ENCODE assay signal across 9 mouse cellular contexts in the genomic region with DNA sequence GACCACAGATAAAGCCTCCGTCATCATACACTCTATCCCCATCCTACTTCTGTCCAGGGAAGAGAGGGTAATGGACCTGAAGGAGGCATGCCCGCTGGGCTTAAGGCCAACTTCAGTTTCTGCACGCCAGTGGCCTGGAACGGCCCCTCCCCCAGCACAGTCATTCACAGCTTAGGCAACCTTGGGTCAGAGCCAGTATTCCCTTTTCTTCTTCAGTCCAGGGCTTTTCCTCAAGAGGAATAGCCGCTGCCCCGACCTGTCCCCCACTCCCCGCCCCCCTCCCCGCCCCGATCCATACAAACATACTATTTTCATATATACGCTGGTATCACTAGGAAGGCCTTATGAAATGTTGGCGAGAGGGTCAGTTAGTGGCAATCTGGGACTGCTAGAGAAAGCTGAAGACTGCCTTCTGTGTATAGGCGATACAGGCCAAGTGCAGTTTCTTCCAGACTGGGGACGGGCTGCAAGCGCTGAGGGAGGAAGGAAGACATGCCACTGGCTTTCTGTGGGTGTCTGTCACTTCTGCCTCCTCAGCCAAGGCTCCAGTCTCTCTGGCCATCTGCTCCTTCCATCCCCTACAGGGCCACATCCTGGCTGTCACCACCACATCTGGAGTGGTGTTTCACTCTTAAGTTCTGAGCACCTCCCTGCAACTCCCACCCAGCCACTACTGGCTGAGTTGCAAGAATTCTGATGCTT.
A peak's percentile ranks its signal among the peaks of the same experiment; 100 is the strongest.
DNase-seq lines count a peak whose midpoint lies in the region; ATAC-seq and TF ChIP-seq lines count a peak whose summit lies in the region.
"Had no signal": no experiment of that assay in that cellular context is flagged by ENCODE, and none has a peak within 500 bp of the region (broad histone marks: within the 10 kb centered on the region; RNA-seq: fewer than 3 reads in every experiment).

No protein-coding gene starts in this region.

- peaks cover 72% of the 10 kb centered on the region for H3K27me3 ChIP-seq in heart, embryonic 13.5 days (replicated peaks)
- H3K27me3 ChIP-seq in kidney, embryonic 15.5 days = no peaks in the 10 kb centered on the region
- H3K27me3 ChIP-seq in lung, postnatal 0 days (replicated peaks; ENCODE audit: insufficient read depth, low read length) = no peaks in the 10 kb centered on the region
- H3K27me3 ChIP-seq in stomach, embryonic 14.5 days (ENCODE audit: control insufficient read depth, insufficient read depth, low read length) = no peaks in the 10 kb centered on the region

- peak overlapping the region; percentile 2; the same call in 1 of the 2 replicates for H3K27ac ChIP-seq in heart, embryonic 13.5 days (replicated peaks)
- peak overlapping the region; percentile 69 for H3K27ac ChIP-seq in kidney, embryonic 15.5 days
- no peak overlapping the region for H3K27ac ChIP-seq in lung, postnatal 0 days (ENCODE audit: low read length)
- H3K27ac ChIP-seq in stomach, embryonic 14.5 days (ENCODE audit: low read length) = no peak overlapping the region
- H3K27ac ChIP-seq: limb, embryonic 12.5 days had no signal

- ATAC-seq in heart, embryonic 13.5 days (ENCODE audit: extremely low read depth, insufficient number of reproducible peaks, low FRiP score, low TSS enrichment) = no peak
- peak; percentile 69 for ATAC-seq in kidney, embryonic 15.5 days (replicated peaks; ENCODE audit: low FRiP score)
- peak; percentile 69 for ATAC-seq in lung, postnatal 0 days
- ATAC-seq in stomach, embryonic 14.5 days (ENCODE audit: insufficient number of reproducible peaks, insufficient read depth, low FRiP score, low read depth) = 0 out of 2 replicates have a peak, but pooled peaks have one; percentile 28

- no peaks in the 10 kb centered on the region for H3K36me3 ChIP-seq in heart, embryonic 13.5 days
- no peaks in the 10 kb centered on the region for H3K36me3 ChIP-seq in kidney, embryonic 15.5 days
- no peaks in the 10 kb centered on the region for H3K36me3 ChIP-seq in lung, postnatal 0 days (ENCODE audit: insufficient read depth, low read length)
- no peaks in the 10 kb centered on the region for H3K36me3 ChIP-seq in stomach, embryonic 14.5 days (ENCODE audit: control insufficient read depth, insufficient read depth, low read length)
- H3K36me3 ChIP-seq: limb, embryonic 12.5 days had no signal

- DNase-seq in embryo, embryonic 10 days (ENCODE audit: low spot score) = peak; percentile 10
- DNase-seq in embryo, embryonic 10.5 days (ENCODE audit: low spot score) = no peak
- peak; percentile 94 for DNase-seq in adrenal gland, postnatal 10 days
- peak; percentile 85 for DNase-seq in lung, postnatal 0 days (ENCODE audit: low spot score)
- no peak for DNase-seq in thymus, postnatal 10 days (ENCODE audit: low spot score in 2 of 2)

- TF ChIP-seq EP300 in lung, postnatal 0 days (IDR thresholded peaks at IDR 0.05) = no peak

- TF ChIP-seq CTCF in lung, postnatal 0 days (IDR thresholded peaks at IDR 0.05) = no peak

- no peaks in the 10 kb centered on the region for H3K9me3 ChIP-seq in heart, embryonic 13.5 days
- no peaks in the 10 kb centered on the region for H3K9me3 ChIP-seq in kidney, embryonic 15.5 days (replicated peaks)
- H3K9me3 ChIP-seq in lung, postnatal 0 days (ENCODE audit: low read length) = no peaks in the 10 kb centered on the region
- no peaks in the 10 kb centered on the region for H3K9me3 ChIP-seq in stomach, embryonic 14.5 days (ENCODE audit: control insufficient read depth, low read depth, low read length)
- H3K9me3 ChIP-seq: limb, embryonic 12.5 days had no signal

- H3K4me3 ChIP-seq in heart, embryonic 13.5 days = no peak overlapping the region
- H3K4me3 ChIP-seq in kidney, embryonic 15.5 days (replicated peaks) = no peak overlapping the region
- H3K4me3 ChIP-seq in lung, postnatal 0 days (ENCODE audit: low read depth, low read length) = no peak overlapping the region
- H3K4me3 ChIP-seq in stomach, embryonic 14.5 days (ENCODE audit: low read depth, low read length) = no peak overlapping the region
- H3K4me3 ChIP-seq: limb, embryonic 12.5 days had no signal

- 35% methylated on average over 14 of the region's 14 CpGs for WGBS in heart, embryonic 13.5 days
- WGBS in kidney, embryonic 15.5 days = 33% methylated on average over 14 of the region's 14 CpGs
- WGBS in lung, postnatal 0 days = 25% methylated on average over 14 of the region's 14 CpGs
- WGBS in stomach, embryonic 14.5 days = 58% methylated on average over 14 of the region's 14 CpGs

- H3K4me2 ChIP-seq in heart, embryonic 13.5 days = peak overlapping the region; percentile 41
- H3K4me2 ChIP-seq in kidney, embryonic 15.5 days = no peak overlapping the region
- 0 out of 2 replicates have a peak overlapping the region, but pooled peaks have one; percentile 8 for H3K4me2 ChIP-seq in lung, postnatal 0 days (replicated peaks; ENCODE audit: low read depth, low read length)
- no peak overlapping the region for H3K4me2 ChIP-seq in stomach, embryonic 14.5 days (replicated peaks; ENCODE audit: low read depth, low read length)
- H3K4me2 ChIP-seq: limb, embryonic 12.5 days had no signal

- H3K4me1 ChIP-seq in heart, embryonic 13.5 days = peaks cover 26% of the 10 kb centered on the region
- peaks cover 52% of the 10 kb centered on the region for H3K4me1 ChIP-seq in kidney, embryonic 15.5 days
- peaks cover 15% of the 10 kb centered on the region for H3K4me1 ChIP-seq in lung, postnatal 0 days (ENCODE audit: insufficient read depth, low read depth, low read length)
- H3K4me1 ChIP-seq in stomach, embryonic 14.5 days (ENCODE audit: control insufficient read depth, insufficient read depth, low read length) = peaks cover 9% of the 10 kb centered on the region; the same call in 1 of the 2 replicates

- H3K9ac ChIP-seq in heart, embryonic 13.5 days = no peak overlapping the region
- no peak overlapping the region for H3K9ac ChIP-seq in kidney, embryonic 15.5 days
- no peak overlapping the region for H3K9ac ChIP-seq in lung, postnatal 0 days (replicated peaks; ENCODE audit: low read depth)
- H3K9ac ChIP-seq in stomach, embryonic 14.5 days (replicated peaks; ENCODE audit: low read depth, low read length) = no peak overlapping the region
- H3K9ac ChIP-seq: limb, embryonic 12.5 days had no signal

Comparison
In these comparisons a context has a peak if more than half of its experiments do, and no peak if none do; other contexts are left out.
1. DNase-seq: peak in embryo, embryonic 10 days (single experiment), adrenal gland, postnatal 10 days (single experiment) and lung, postnatal 0 days (single experiment); none in embryo, embryonic 10.5 days (single experiment) and thymus, postnatal 10 days (0 of 2).
2. H3K27ac ChIP-seq: peak in heart, embryonic 13.5 days (single experiment) and kidney, embryonic 15.5 days (single experiment); none in lung, postnatal 0 days (single experiment) and stomach, embryonic 14.5 days (single experiment).
3. H3K4me2 ChIP-seq: peak in heart, embryonic 13.5 days (single experiment) and lung, postnatal 0 days (single experiment); none in kidney, embryonic 15.5 days (single experiment) and stomach, embryonic 14.5 days (single experiment).